Mouse (Mus musculus) 3134 (cell line): ENCODE data around the gene Zyg11a.
"Not testable (repeated sequence)": the region's sequence is repeated elsewhere in the genome, so short reads cannot be mapped to it uniquely, and the experiment has no call there.

Experiments
- DNase-seq: peaks from one replicate; pipeline ENCODE4 v3.0.0-alpha.2; 2011; ENCODE audit warnings: low spot score; ENCODE audit not compliant: insufficient read length; ENCODE audit errors: extremely low read depth

The Zyg11a gene

GRCm38 (mm10) chr4:108145554-108145953 is 72.3 kb downstream of the Zyg11a start:
- DNase-seq, result not testable (repeated sequence)

GRCm38 (mm10) chr4:108144880-108145279 is 73.0 kb downstream of the Zyg11a start, which contains the start of gene Scp2:
Gene Scp2 (minus strand): TSS chr4:108144998.
- no peak for DNase-seq

- DNase-seq, result no peak
Measured at GRCm38 (mm10) chr4:108143778-108144177, 74.1 kb downstream of the Zyg11a start.

GRCm38 (mm10) chr4:108143178-108143577 is 74.7 kb downstream of the Zyg11a start:
- not testable (repeated sequence) for DNase-seq

GRCm38 (mm10) chr4:108136938-108137337 is 80.9 kb downstream of the Zyg11a start:
- no peak for DNase-seq
